Mouse (Mus musculus) small intestine, adult 2 months (tissue): ENCODE measurements around the gene Cux2.

Experiments used
- CTCF ChIP-seq: fragments of 200-500 bp; IDR thresholded peaks from 2 replicates; pipeline ENCODE4 v1.5.1; 2012; ENCODE audit warnings: low read depth, mild to moderate bottlenecking, control low read depth, inconsistent platforms, low read length, moderate library complexity, mixed read lengths; ENCODE audit not compliant: insufficient replicate concordance, insufficient read length; ENCODE audit errors: extremely low read depth
- POLR2A ChIP-seq: fragments of 200-500 bp; IDR thresholded peaks from 2 replicates; pipeline ENCODE4 v1.6.1; 2012; ENCODE audit warnings: low read depth, mild to moderate bottlenecking, control low read depth, inconsistent platforms, low read length, moderate library complexity

DNA sequence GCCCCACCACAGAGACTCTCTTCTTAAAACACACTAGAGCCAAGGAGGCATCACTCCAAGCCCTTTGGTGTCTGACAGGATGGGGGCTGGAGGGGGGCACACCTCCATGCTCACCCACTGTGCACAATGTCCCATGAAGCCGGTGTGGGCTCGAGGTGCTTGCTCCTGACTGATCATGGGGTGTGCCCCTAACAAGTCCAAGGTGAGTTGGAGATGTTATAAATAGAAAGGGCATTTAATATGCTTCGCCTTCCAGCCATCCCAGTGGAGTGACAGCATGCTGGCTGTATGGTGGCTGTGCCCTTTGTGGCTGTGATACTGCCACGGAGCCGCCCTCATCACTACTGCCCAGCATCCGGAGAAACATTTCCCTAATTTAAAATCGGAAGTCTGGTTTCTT lies 87.5 kb downstream of the Cux2 start:
- TF ChIP-seq POLR2A, result no peak
- no peak for TF ChIP-seq CTCF
